Mouse (Mus musculus): ENCODE data around the gene Marcks. TPM values are rescaled to one million over a fixed set of nuclear protein-coding genes. Genes with fewer than 3 reads are reported as not detected.
"Not testable (repeated sequence)": the region's sequence is repeated elsewhere in the genome, so short reads cannot be mapped to it uniquely, and the experiment has no call there.

Gene Marcks
- polyA plus RNA-seq, 1 experiment from 2014 or later = 54.6 TPM

DNA sequence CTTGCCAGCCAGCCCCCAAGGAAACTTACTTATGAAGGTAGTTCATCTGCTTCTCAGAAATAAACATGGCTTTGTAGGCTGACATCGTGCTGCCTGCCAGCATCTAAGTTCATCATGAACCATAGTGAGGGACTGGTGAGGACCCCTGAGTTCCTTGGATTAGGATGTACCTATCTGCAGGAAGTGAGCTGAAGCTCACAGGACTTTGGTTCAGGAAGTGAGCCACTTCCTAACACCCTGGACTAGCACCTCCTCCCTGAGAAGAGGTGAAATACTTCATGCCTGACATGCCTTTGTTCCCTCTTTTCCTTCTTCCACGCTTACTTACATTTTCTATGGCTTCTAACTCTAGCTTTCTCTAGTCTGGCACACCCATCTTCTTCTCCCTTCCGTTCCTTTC, 42.2 kb downstream of the Marcks start:
- no peak overlapping the region for H3K9ac ChIP-seq
- WGBS = 73% methylated on average over 3 of the region's 3 CpGs
- no peaks in the 10 kb centered on the region for H3K9me3 ChIP-seq (replicated peaks)
- no peak overlapping the region for H3K27ac ChIP-seq
- H3K4me1 ChIP-seq (replicated peaks) = no peaks in the 10 kb centered on the region
- H3K27me3 ChIP-seq = no peaks in the 10 kb centered on the region
- H3K4me3 ChIP-seq = no peak overlapping the region
- H3K4me2 ChIP-seq = no peak overlapping the region
- no peak for ATAC-seq (replicated peaks; ENCODE audit: insufficient number of reproducible peaks, insufficient read depth, low FRiP score, low read depth)
- no peaks in the 10 kb centered on the region for H3K36me3 ChIP-seq

DNA sequence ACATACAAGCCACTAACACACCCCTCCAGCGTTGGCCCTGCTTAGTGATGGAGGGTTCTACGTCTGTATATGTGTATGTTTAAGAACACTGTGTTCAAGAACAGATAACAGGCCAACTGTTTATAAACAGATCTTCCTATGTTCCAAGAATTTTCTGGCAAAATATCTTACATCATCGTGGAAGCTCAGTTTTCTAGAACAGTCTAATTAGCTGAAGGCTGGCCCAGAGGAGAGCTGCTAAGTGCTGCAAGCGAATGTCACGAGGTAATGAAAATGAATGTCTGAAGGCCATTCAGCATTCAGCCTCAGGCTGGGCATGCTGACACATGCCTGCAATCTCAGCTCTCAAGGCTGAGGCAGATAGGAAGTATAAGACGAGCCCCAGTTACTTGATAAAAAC, 42.9 kb downstream of the Marcks start:
- ATAC-seq (replicated peaks; ENCODE audit: insufficient number of reproducible peaks, insufficient read depth, low FRiP score, low read depth) = no peak
- H3K4me1 ChIP-seq (replicated peaks) = no peaks in the 10 kb centered on the region
- 44% methylated on average over 6 of the region's 6 CpGs for WGBS
- H3K4me2 ChIP-seq = no peak overlapping the region
- no peaks in the 10 kb centered on the region for H3K9me3 ChIP-seq (replicated peaks)
- no peak overlapping the region for H3K27ac ChIP-seq
- H3K27me3 ChIP-seq = no peaks in the 10 kb centered on the region
- no peak overlapping the region for H3K9ac ChIP-seq
- H3K4me3 ChIP-seq = no peak overlapping the region
- no peaks in the 10 kb centered on the region for H3K36me3 ChIP-seq

DNA sequence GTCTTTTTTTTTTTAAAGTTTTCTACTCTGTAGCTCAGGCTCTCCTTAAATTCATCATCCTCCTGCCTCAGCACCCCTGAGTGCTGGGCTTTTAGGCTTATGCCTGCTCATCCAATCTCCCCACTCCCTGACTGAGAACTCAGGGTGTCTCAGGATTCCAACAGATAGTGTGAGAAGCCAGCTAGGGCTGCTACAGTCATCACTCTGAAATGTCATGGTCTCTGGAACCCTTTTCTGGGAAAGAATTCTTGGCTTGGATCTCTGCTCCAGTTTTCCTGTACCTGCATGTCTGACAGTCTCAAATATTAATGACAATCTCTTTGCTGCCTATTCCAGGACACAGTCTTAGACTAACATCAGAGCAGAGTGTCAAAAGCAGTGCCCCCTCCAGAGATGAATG, 45.4 kb downstream of the Marcks start:
- Histone ChIP-seq H3K27ac (no peak overlapping the region), H3K4me1 (replicated peaks) (no peaks in the 10 kb centered on the region), H3K9ac (no peak overlapping the region), H3K36me3 (no peaks in the 10 kb centered on the region), H3K27me3 (no peaks in the 10 kb centered on the region), H3K9me3 (replicated peaks) (no peaks in the 10 kb centered on the region), H3K4me3 (no peak overlapping the region), H3K4me2 (no peak overlapping the region)
- no peak for ATAC-seq (replicated peaks; ENCODE audit: insufficient number of reproducible peaks, insufficient read depth, low FRiP score, low read depth)

- no peak overlapping the region for H3K27ac ChIP-seq
- WGBS = 77% methylated on average over 3 of the region's 3 CpGs
- H3K4me3 ChIP-seq = no peak overlapping the region
- no peaks in the 10 kb centered on the region for H3K4me1 ChIP-seq (replicated peaks)
- H3K9me3 ChIP-seq (replicated peaks) = no peaks in the 10 kb centered on the region
- H3K27me3 ChIP-seq = no peaks in the 10 kb centered on the region
- H3K36me3 ChIP-seq = no peaks in the 10 kb centered on the region
- no peak for ATAC-seq (replicated peaks; ENCODE audit: insufficient number of reproducible peaks, insufficient read depth, low FRiP score, low read depth)
- no peak overlapping the region for H3K4me2 ChIP-seq
- no peak overlapping the region for H3K9ac ChIP-seq
Measured at GRCm38 (mm10) chr10:37090411-37090810, 48.3 kb downstream of the Marcks start.

DNA sequence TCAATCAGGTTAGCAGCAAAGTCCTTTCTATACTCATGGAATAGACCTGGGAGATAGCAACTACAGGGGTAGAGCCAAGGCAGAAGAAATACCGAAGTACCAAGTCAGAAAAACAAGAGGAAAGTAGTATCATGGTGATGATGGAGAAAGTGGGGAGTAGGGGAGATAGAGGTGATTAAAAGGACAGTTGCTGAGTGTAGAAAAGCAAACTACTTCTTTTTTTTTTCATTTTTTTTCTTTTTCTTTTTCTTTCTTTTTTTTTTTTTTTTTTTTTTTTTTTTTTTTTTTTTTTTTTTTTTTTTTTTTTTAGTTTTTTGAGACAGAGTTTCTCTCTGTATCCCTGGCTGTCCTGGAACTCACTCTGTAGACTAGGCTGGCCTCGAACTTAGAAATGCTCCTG, 54.6 kb downstream of the Marcks start:
- H3K9me3 ChIP-seq (replicated peaks); H3K36me3 ChIP-seq; H3K4me1 ChIP-seq (replicated peaks); ATAC-seq (replicated peaks; ENCODE audit: insufficient number of reproducible peaks, insufficient read depth, low FRiP score, low read depth); H3K27ac ChIP-seq; H3K27me3 ChIP-seq; H3K4me2 ChIP-seq; H3K9ac ChIP-seq; H3K4me3 ChIP-seq: not testable (repeated sequence)
- WGBS = 82% methylated on average over 2 of the region's 2 CpGs

Other genes starting within 250 kb of the Marcks start
- 135 and 144 TPM in 2 replicates for gene Hdac2, start 164.4 kb downstream of the Marcks start, polyA plus RNA-seq (2015; fragmentation: Nextera tagmentation; extraction: Ambion mirVana)

All from heart, embryonic 15.5 days (tissue).